Mouse (Mus musculus) CH12.LX (cell line): ENCODE data around the gene Rptor. TPM values are rescaled to one million over a fixed set of nuclear protein-coding genes. Genes with fewer than 3 reads are reported as not detected.

ENCODE experiments used
- DNase-seq: peaks from one replicate; pipeline ENCODE4 v3.0.0-alpha.2; 2013; ENCODE audit errors: extremely low read depth
- H3K27ac ChIP-seq: 2 replicates; pipeline ENCODE4 v1.5.1; 2012; ENCODE audit warnings: low read depth, mild to moderate bottlenecking, control low read depth, moderate library complexity; ENCODE audit not compliant: insufficient read depth
- H3K27me3 ChIP-seq: replicated peaks from 2 replicates; pipeline ENCODE3; 2012; ENCODE audit warnings: inconsistent platforms
- H3K36me3 ChIP-seq, 2 experiments: replicated peaks in 1 of 2; 2 replicates each; pipeline versions ENCODE3 to v1.6.1; 2012; ENCODE audit warnings: inconsistent platforms in 1 of 2, low read length in 1 of 2, mild to moderate bottlenecking in 1 of 2, mixed read lengths in 1 of 2, moderate library complexity in 1 of 2; ENCODE audit not compliant: control insufficient read depth in 1 of 2, insufficient read depth in 1 of 2
- H3K4me1 ChIP-seq, 2 experiments: 2 replicates each; pipeline ENCODE4 v1.6.1; 2012; ENCODE audit warnings: inconsistent platforms in 1 of 2, moderate library complexity in 1 of 2; ENCODE audit not compliant: insufficient read depth in 2 of 2, control insufficient read depth in 1 of 2
- H3K4me2 ChIP-seq: 2 replicates; pipeline ENCODE4 v1.6.1; 2012; ENCODE audit warnings: low read depth, mild to moderate bottlenecking, control low read depth; ENCODE audit not compliant: poor library complexity, insufficient read depth, severe bottlenecking
- H3K4me3 ChIP-seq, 3 experiments: fragments of 150-350 bp in 1 of 3; sonication (generic) in 1 of 3; replicated peaks in 1 of 3; 2 replicates each; pipeline versions ENCODE3 to v1.5.1; 2011 to 2012; ENCODE audit warnings: low read depth in 2 of 3, low read length in 2 of 3, mild to moderate bottlenecking in 2 of 3, moderate library complexity in 2 of 3, control low read depth in 1 of 3, improper control_type of control experiment in 1 of 3, inconsistent platforms in 1 of 3, mixed read lengths in 1 of 3; ENCODE audit not compliant: poor library complexity in 1 of 3
- H3K79me2 ChIP-seq: replicated peaks from 2 replicates; pipeline ENCODE4 v1.6.1; 2012; ENCODE audit warnings: mild to moderate bottlenecking, moderate library complexity; ENCODE audit not compliant: control insufficient read depth, poor library complexity, insufficient read depth, severe bottlenecking; ENCODE audit errors: extremely low read depth
- H3K9ac ChIP-seq: 2 replicates; pipeline ENCODE4 v1.6.1; 2012; ENCODE audit warnings: low read depth, mild to moderate bottlenecking, control low read depth, moderate library complexity; ENCODE audit not compliant: insufficient read depth
- H3K9me3 ChIP-seq: replicated peaks from 2 replicates; pipeline ENCODE3; 2012; ENCODE audit warnings: low read length, inconsistent platforms, mixed read lengths
- BHLHE40 ChIP-seq: IDR thresholded peaks from 2 replicates; pipeline ENCODE4 v1.6.1; 2011; ENCODE audit warnings: mild to moderate bottlenecking, low read depth, low read length, improper control_type of control experiment
- CHD1 ChIP-seq: IDR thresholded peaks from 2 replicates; pipeline ENCODE4 v1.6.1; 2012; ENCODE audit warnings: low read depth, low read length, improper control_type of control experiment, inconsistent platforms
- CHD2 ChIP-seq: IDR thresholded peaks from 2 replicates; pipeline ENCODE4 v1.6.1; 2011; ENCODE audit warnings: low read length, improper control_type of control experiment
- HCFC1 ChIP-seq: IDR thresholded peaks from 2 replicates; pipeline ENCODE4 v1.6.1; 2012; ENCODE audit warnings: low read depth, mild to moderate bottlenecking, inconsistent platforms, low read length, improper control_type of control experiment
- IRF4 ChIP-seq: IDR thresholded peaks from 2 replicates; pipeline ENCODE4 v1.6.1; 2014; ENCODE audit warnings: low read depth, mild to moderate bottlenecking, inconsistent platforms, low read length, improper control_type of control experiment
- JUN ChIP-seq: IDR thresholded peaks from 2 replicates; pipeline ENCODE4 v1.6.1; 2011; ENCODE audit warnings: low read depth, mild to moderate bottlenecking, low read length, improper control_type of control experiment, moderate library complexity; ENCODE audit not compliant: insufficient read depth
- KAT2A ChIP-seq: IDR thresholded peaks from 2 replicates; pipeline ENCODE4 v1.6.1; 2012; ENCODE audit warnings: low read length, improper control_type of control experiment, inconsistent platforms; ENCODE audit not compliant: insufficient replicate concordance
- MXI1 ChIP-seq: IDR thresholded peaks from 2 replicates; pipeline ENCODE4 v1.6.1; 2011; ENCODE audit warnings: mild to moderate bottlenecking, low read depth, low read length, improper control_type of control experiment
- NRF1 ChIP-seq: IDR thresholded peaks from 2 replicates; pipeline ENCODE4 v1.6.1; 2014; ENCODE audit warnings: low read depth, mild to moderate bottlenecking, inconsistent platforms, low read length, improper control_type of control experiment, moderate library complexity
- RCOR1 ChIP-seq: conservative IDR thresholded peaks from 2 replicates; pipeline ENCODE4 v1.6.1; 2012; ENCODE audit warnings: low read depth, mild to moderate bottlenecking, inconsistent platforms, low read length, improper control_type of control experiment
- SIN3A ChIP-seq: IDR thresholded peaks from 2 replicates; pipeline ENCODE4 v1.6.1; 2012; ENCODE audit warnings: low read length, improper control_type of control experiment, inconsistent platforms
- SMC3 ChIP-seq: IDR thresholded peaks from 2 replicates; pipeline ENCODE4 v1.6.1; 2011; ENCODE audit warnings: low read depth, low read length, improper control_type of control experiment
- UBTF ChIP-seq: IDR thresholded peaks from 2 replicates; pipeline ENCODE4 v1.6.1; 2012; ENCODE audit warnings: low read depth, mild to moderate bottlenecking, inconsistent platforms, low read length, improper control_type of control experiment, moderate library complexity
- USF1 ChIP-seq: IDR thresholded peaks from 2 replicates; pipeline ENCODE4 v1.6.1; 2014; ENCODE audit warnings: low read depth, mild to moderate bottlenecking, inconsistent platforms, low read length, improper control_type of control experiment
- ZC3H11A ChIP-seq: IDR thresholded peaks from 2 replicates; pipeline ENCODE4 v1.6.1; 2012; ENCODE audit warnings: low read depth, mild to moderate bottlenecking, inconsistent platforms, low read length, improper control_type of control experiment
- ZMIZ1 ChIP-seq: IDR thresholded peaks from 2 replicates; pipeline ENCODE4 v1.6.1; 2012; ENCODE audit warnings: low read depth, mild to moderate bottlenecking, inconsistent platforms, low read length, improper control_type of control experiment
- ZNF384 ChIP-seq: IDR thresholded peaks from 2 replicates; pipeline ENCODE4 v1.6.1; 2012; ENCODE audit warnings: low read depth, low read length, improper control_type of control experiment, inconsistent platforms
- dilution Hi-C: fragments of 300-500 bp; cut with MboI; formaldehyde crosslinking; loops from 2 replicates; pipeline ENCODE4 v1.14.3; 2020; ENCODE audit warnings: low sequenced_read_pairs; ENCODE audit not compliant: extremely low pct_unique_long_range_greater_than_20kb, extremely low pct_ligation_motif_present
- in situ Hi-C: fragments of 300-500 bp; cut with MboI; formaldehyde crosslinking; loops from 3 replicates; pipeline ENCODE4 v1.14.3; 2019; ENCODE audit warnings: low sequenced_read_pairs, low pct_ligation_motif_present, low pct_unique_long_range_greater_than_20kb, mixed read lengths
- polyA plus RNA-seq: library from polyadenylated mRNA; unstranded; fragments of >175 nt; gene quantifications from 2 replicates; pipeline ENCODE4 v1.2.1, GENCODE M21; 2012; ENCODE audit warnings: low read depth; ENCODE audit not compliant: insufficient read length
- total RNA-seq, 2 experiments: library from RNA; depleted of rRNA; stranded (reverse); fragments of 300-350 nt in 1 of 2; fragments of >200 nt in 1 of 2; gene quantifications; 2 replicates each; pipeline ENCODE4 v1.2.3; 2012 to 2014

The Rptor gene
- total and polyA plus RNA-seq, 3 experiments = 10.3 to 33.1 (median 26.7) TPM

- H3K9me3 ChIP-seq = peaks cover 14% of the 10 kb centered on the region
- peaks cover 37% of the 10 kb centered on the region for H3K79me2 ChIP-seq
- H3K27ac ChIP-seq = no peak overlapping the region
- peaks cover 18 to 27% of the 10 kb centered on the region in 2 experiments for H3K36me3 ChIP-seq
- peaks cover 14% of the 10 kb centered on the region for H3K27me3 ChIP-seq
- dilution Hi-C loops (no loop called here), in situ Hi-C loops (no loop called here)
- peak overlapping the region; percentile 85 for H3K9ac ChIP-seq
- TF ChIP-seq CHD2 (peak; percentile 85), USF1 (no peak)
- H3K4me2 ChIP-seq = peak overlapping the region; percentile 97
- DNase-seq = peak; percentile 35
- peaks cover 0 to 17% of the 10 kb centered on the region in 2 experiments; a peak in 3 of 4 replicates for H3K4me1 ChIP-seq
- peak overlapping the region; percentile 88 to 96 (median 91) for H3K4me3 ChIP-seq
Observed at GRCm38 (mm10) chr11:119603527-119603905, 811 bp downstream of the Rptor start.

- peaks cover 7% of the 10 kb centered on the region for H3K9me3 ChIP-seq
- dilution Hi-C loops (no loop called here), in situ Hi-C loops (no loop called here)
- no peak overlapping the region for H3K9ac ChIP-seq
- H3K4me2 ChIP-seq = no peak overlapping the region
- no peaks in the 10 kb centered on the region for H3K27me3 ChIP-seq
- peaks cover 0 to 26% of the 10 kb centered on the region in 2 experiments; a peak in 3 of 4 replicates for H3K4me1 ChIP-seq
- no peak overlapping the region for H3K4me3 ChIP-seq
- peaks cover 55% of the 10 kb centered on the region for H3K79me2 ChIP-seq
- H3K27ac ChIP-seq = no peak overlapping the region
- peaks cover 22 to 59% of the 10 kb centered on the region in 2 experiments for H3K36me3 ChIP-seq
- TF ChIP-seq MXI1 (no peak), UBTF (no peak), KAT2A (no peak), CHD1 (no peak), ZMIZ1 (no peak), IRF4 (no peak), ZC3H11A (no peak), HCFC1 (no peak), NRF1 (no peak), JUN (no peak), RCOR1 (no peak), BHLHE40 (no peak), ZNF384 (no peak), SMC3 (no peak), SIN3A (no peak)
- DNase-seq = no peak
Observed at GRCm38 (mm10) chr11:119607464-119607863, 4.8 kb downstream of the Rptor start.
